Comparison of ENCODE assay signal across 15 mouse cellular contexts in the genomic region with DNA sequence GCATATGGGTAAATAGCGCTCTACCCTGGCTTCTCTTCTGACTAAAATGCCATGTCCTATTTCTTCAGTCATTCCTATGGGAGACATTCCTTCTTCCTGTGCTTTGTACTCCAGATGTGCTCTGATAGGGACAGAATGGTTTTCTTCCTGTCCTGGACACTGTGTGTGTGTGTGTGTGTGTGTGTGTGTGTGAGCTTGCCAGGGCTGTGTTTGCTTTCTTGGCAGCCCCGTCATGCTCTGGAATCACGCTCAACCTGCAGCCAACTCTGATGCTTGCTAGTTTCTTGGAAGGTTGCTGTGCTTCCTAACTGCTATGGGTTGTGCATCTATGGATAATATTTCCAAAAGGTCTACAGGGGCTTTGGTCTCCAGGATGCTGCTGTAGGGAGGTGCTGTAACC. TPM values are rescaled to one million over a fixed set of nuclear protein-coding genes. Genes with fewer than 3 reads are reported as not detected.
A peak's percentile ranks its signal among the peaks of the same experiment; 100 is the strongest.
DNase-seq lines count a peak whose midpoint lies in the region; ATAC-seq lines count a peak whose summit lies in the region.
"Had no signal": no experiment of that assay in that cellular context is flagged by ENCODE, and none has a peak within 500 bp of the region (broad histone marks: within the 10 kb centered on the region; RNA-seq: fewer than 3 reads in every experiment).

No protein-coding gene starts in this region.

- 0 out of 2 replicates have a peak, but pooled peaks have one; percentile 40 for ATAC-seq in hindbrain, embryonic 14.5 days (ENCODE audit: low FRiP score)
- ATAC-seq in midbrain, embryonic 15.5 days (replicated peaks) = no peak
- no peak for ATAC-seq in neural tube, embryonic 15.5 days (ENCODE audit: low FRiP score)
- ATAC-seq: activated CD4-positive, CD25-positive, alpha-beta regulatory T cell, adult 4 months; forebrain, embryonic 16.5 days had no signal

- H3K27ac ChIP-seq in hindbrain, embryonic 14.5 days = no peak overlapping the region
- H3K27ac ChIP-seq in hindbrain, embryonic 10.5 days = no peak overlapping the region
- no peak overlapping the region for H3K27ac ChIP-seq in midbrain, embryonic 15.5 days
- H3K27ac ChIP-seq in neural tube, embryonic 15.5 days (replicated peaks) = no peak overlapping the region
- H3K27ac ChIP-seq: embryonic facial prominence, embryonic 15.5 days; limb, embryonic 13.5 days had no signal

- peak; percentile 48 to 62 for DNase-seq in cerebellum, postnatal 25 days
- no peak for DNase-seq in cerebellum, adult 8-10 months
- DNase-seq in hindbrain, embryonic 14.5 days (ENCODE audit: low spot score) = no peak
- DNase-seq in hindbrain, embryonic 10.5 days (ENCODE audit: low spot score) = no peak
- DNase-seq in brain, adult 2 months (ENCODE audit: low read depth, low spot score) = peak; percentile 55
- DNase-seq in heart, postnatal 14 days = peak; percentile 28
- DNase-seq: kidney, adult 9 months; right cerebral cortex, postnatal 25 days; thymus, postnatal 4 days had no signal

- WGBS in hindbrain, embryonic 14.5 days = 81% methylated on average over 3 of the region's 3 CpGs
- WGBS in hindbrain, embryonic 10.5 days = 82% methylated on average over 3 of the region's 3 CpGs
- 81% methylated on average over 3 of the region's 3 CpGs for WGBS in midbrain, embryonic 15.5 days
- 74% methylated on average over 3 of the region's 3 CpGs for WGBS in neural tube, embryonic 15.5 days

- H3K36me3 ChIP-seq in hindbrain, embryonic 14.5 days (replicated peaks; ENCODE audit: control insufficient read depth, insufficient read depth) = no peaks in the 10 kb centered on the region
- H3K36me3 ChIP-seq in hindbrain, embryonic 10.5 days = no peaks in the 10 kb centered on the region
- H3K36me3 ChIP-seq in midbrain, embryonic 15.5 days (replicated peaks) = no peaks in the 10 kb centered on the region
- no peaks in the 10 kb centered on the region for H3K36me3 ChIP-seq in neural tube, embryonic 15.5 days
- H3K36me3 ChIP-seq: embryonic facial prominence, embryonic 15.5 days; limb, embryonic 13.5 days had no signal

- H3K4me2 ChIP-seq in hindbrain, embryonic 14.5 days (replicated peaks) = no peak overlapping the region
- no peak overlapping the region for H3K4me2 ChIP-seq in midbrain, embryonic 15.5 days
- H3K4me2 ChIP-seq in neural tube, embryonic 15.5 days = no peak overlapping the region
- H3K4me2 ChIP-seq: embryonic facial prominence, embryonic 15.5 days; limb, embryonic 13.5 days had no signal

- intact Hi-C loops in heart, postnatal 14 days (cut with DNase I) = no loop called here

- H3K27me3 ChIP-seq in hindbrain, embryonic 14.5 days (ENCODE audit: control insufficient read depth, insufficient read depth, low read length) = no peaks in the 10 kb centered on the region; the same call in 1 of the 2 replicates
- H3K27me3 ChIP-seq in hindbrain, embryonic 10.5 days (ENCODE audit: insufficient read depth, poor library complexity, severe bottlenecking) = peaks cover 8% of the 10 kb centered on the region
- H3K27me3 ChIP-seq in midbrain, embryonic 15.5 days (replicated peaks) = no peaks in the 10 kb centered on the region
- 0 out of 2 replicates have a peak, but pooled peaks cover 9% of the 10 kb centered on the region for H3K27me3 ChIP-seq in neural tube, embryonic 15.5 days (replicated peaks)

- no peak overlapping the region for H3K9ac ChIP-seq in hindbrain, embryonic 14.5 days
- no peak overlapping the region for H3K9ac ChIP-seq in midbrain, embryonic 15.5 days
- no peak overlapping the region for H3K9ac ChIP-seq in neural tube, embryonic 15.5 days (replicated peaks)
- H3K9ac ChIP-seq: embryonic facial prominence, embryonic 15.5 days; limb, embryonic 13.5 days had no signal

- H3K9me3 ChIP-seq in hindbrain, embryonic 14.5 days (ENCODE audit: control insufficient read depth, low read length) = no peaks in the 10 kb centered on the region
- H3K9me3 ChIP-seq in hindbrain, embryonic 10.5 days = peaks cover 4% of the 10 kb centered on the region; the same call in 1 of the 2 replicates
- no peaks in the 10 kb centered on the region for H3K9me3 ChIP-seq in midbrain, embryonic 15.5 days
- no peaks in the 10 kb centered on the region for H3K9me3 ChIP-seq in neural tube, embryonic 15.5 days (replicated peaks)
- H3K9me3 ChIP-seq: embryonic facial prominence, embryonic 15.5 days had no signal

- H3K4me3 ChIP-seq in hindbrain, embryonic 14.5 days (replicated peaks; ENCODE audit: low read length) = no peak overlapping the region
- H3K4me3 ChIP-seq in hindbrain, embryonic 10.5 days = no peak overlapping the region
- no peak overlapping the region for H3K4me3 ChIP-seq in midbrain, embryonic 15.5 days
- no peak overlapping the region for H3K4me3 ChIP-seq in neural tube, embryonic 15.5 days (replicated peaks)
- H3K4me3 ChIP-seq: embryonic facial prominence, embryonic 15.5 days; limb, embryonic 13.5 days had no signal

- no peaks in the 10 kb centered on the region for H3K4me1 ChIP-seq in hindbrain, embryonic 14.5 days (replicated peaks; ENCODE audit: control insufficient read depth, insufficient read depth, low read length)
- H3K4me1 ChIP-seq in hindbrain, embryonic 10.5 days (replicated peaks) = peaks cover 5% of the 10 kb centered on the region
- peaks cover under 1% of the 10 kb centered on the region; the same call in 1 of the 2 replicates for H3K4me1 ChIP-seq in midbrain, embryonic 15.5 days
- H3K4me1 ChIP-seq in neural tube, embryonic 15.5 days = peaks cover 11% of the 10 kb centered on the region; the same call in 1 of the 2 replicates

RNA-seq across cellular contexts. Expression of a gene that starts 9.1 kb away (rescaled TPM):
- 84.4 and 90.5 TPM in 2 replicates for polyA plus RNA-seq in hindbrain, embryonic 14.5 days (2014; fragmentation: Nextera tagmentation; extraction: Ambion mirVana)
- 52.8 and 77.1 TPM in 2 replicates for polyA plus RNA-seq in hindbrain, embryonic 10.5 days (2016; fragmentation: Nextera tagmentation; extraction: Ambion mirVana)
- 10 to 100 TPM in 1 of 2 experiments, 1 to 10 TPM in 1; 9.0 to 13.1 TPM for total RNA-seq in heart, postnatal 14 days (2021)
- polyA plus RNA-seq in midbrain, embryonic 15.5 days (2015; fragmentation: Nextera tagmentation; extraction: Ambion mirVana) = 38.4 and 47.2 TPM in 2 replicates
- polyA plus RNA-seq in neural tube, embryonic 15.5 days (2015; fragmentation: Nextera tagmentation; extraction: Ambion mirVana) = 68.8 and 75.3 TPM in 2 replicates

Comparison
In these comparisons a context has a peak if more than half of its experiments do, and no peak if none do; other contexts are left out.
1. DNase-seq: peak in cerebellum, postnatal 25 days (2 of 2), brain, adult 2 months (single experiment) and heart, postnatal 14 days (2 of 2); none in cerebellum, adult 8-10 months (single experiment), hindbrain, embryonic 14.5 days (single experiment) and hindbrain, embryonic 10.5 days (single experiment).